Mouse (Mus musculus) large intestine, adult 2 months (tissue): ENCODE measurements around the gene Ptrh1. TPM values are rescaled to one million over a fixed set of nuclear protein-coding genes. Genes with fewer than 3 reads are reported as not detected.

Experiments used
- polyA plus RNA-seq: library from polyadenylated mRNA; depleted of rRNA; stranded (reverse); fragments of >200 nt; gene quantifications from 2 replicates; pipeline ENCODE4 v1.2.3, GENCODE M21; 2012; rRNA removed

Ptrh1 gene
- polyA plus RNA-seq, 1 experiment = 17.4 TPM

Other genes with a start within 250 kb of the Ptrh1 start
- gene Fam102a, start 240.5 kb upstream of the Ptrh1 start, polyA plus RNA-seq = 37.4 and 44.5 TPM in 2 replicates
- gene Dpm2, start 204.9 kb upstream of the Ptrh1 start, polyA plus RNA-seq = 149 and 160 TPM in 2 replicates
- 0.11 and 0.48 TPM in 2 replicates for gene Pip5kl1, start 201.0 kb upstream of the Ptrh1 start, polyA plus RNA-seq
- gene 9430097D07Rik, start 200.1 kb upstream of the Ptrh1 start, polyA plus RNA-seq = 0.05 TPM in 1 of 2 replicates, not detected in the other
- gene St6galnac4, start 188.7 kb upstream of the Ptrh1 start, polyA plus RNA-seq = 7.7 and 8.4 TPM in 2 replicates
- gene St6galnac6, start 176.1 kb upstream of the Ptrh1 start, polyA plus RNA-seq = 15.7 and 16.3 TPM in 2 replicates
- 5.9 and 9.1 TPM in 2 replicates for gene Ak1, start 154.0 kb upstream of the Ptrh1 start, polyA plus RNA-seq
- gene Eng, start 129.2 kb upstream of the Ptrh1 start, polyA plus RNA-seq = 34.5 and 40.7 TPM in 2 replicates
- 31.5 TPM in 2 replicates for gene Fpgs, start 71.6 kb upstream of the Ptrh1 start, polyA plus RNA-seq
- gene Cdk9, start 62.7 kb upstream of the Ptrh1 start, polyA plus RNA-seq = 93.8 and 96.5 TPM in 2 replicates
- 8.4 and 14.2 TPM in 2 replicates for gene Sh2d3c, start 54.7 kb upstream of the Ptrh1 start, polyA plus RNA-seq
- 0.14 TPM in 1 of 2 replicates, not detected in the other for gene 6330409D20Rik, start 34.8 kb upstream of the Ptrh1 start, polyA plus RNA-seq
- gene Tor2a, start 18.6 kb upstream of the Ptrh1 start, polyA plus RNA-seq = 93.7 and 110 TPM in 2 replicates
- 0.58 and 1.4 TPM in 2 replicates for gene Ttc16, start 153 bp upstream of the Ptrh1 start, polyA plus RNA-seq
- gene Cfap157, start 8.6 kb downstream of the Ptrh1 start, polyA plus RNA-seq = not detected in 2 replicates
- gene Stxbp1, start 71.5 kb downstream of the Ptrh1 start, polyA plus RNA-seq = 9.4 and 9.7 TPM in 2 replicates
- gene Fam129b, start 100.3 kb downstream of the Ptrh1 start, polyA plus RNA-seq = 28.7 and 29.1 TPM in 2 replicates
- gene Rpl12, start 185.8 kb downstream of the Ptrh1 start, polyA plus RNA-seq = 380 and 390 TPM in 2 replicates
- 6.3 and 10.2 TPM in 2 replicates for gene Lrsam1, start 185.8 kb downstream of the Ptrh1 start, polyA plus RNA-seq
- 12.4 and 14.9 TPM in 2 replicates for gene Slc2a8, start 206.3 kb downstream of the Ptrh1 start, polyA plus RNA-seq